18 mouse cellular contexts compared by ENCODE assay signal in genomic region chr16:24930070-24930469, GRCm38 (mm10).
"Had no signal": no experiment of that assay in that cellular context is flagged by ENCODE, and none has a peak within 500 bp of the region (broad histone marks: within the 10 kb centered on the region; RNA-seq: fewer than 3 reads in every experiment).

No protein-coding gene starts in this region.

- H3K9me3 ChIP-seq: megakaryocyte, embryonic 14.5 days; midbrain, embryonic 13.5 days; midbrain, embryonic 15.5 days; neural tube, embryonic 12.5 days; stomach, embryonic 15.5 days had no signal

- DNase-seq: lung, adult 18-20 months; lung, embryonic 14.5 days; lung, postnatal 10 days; lung, postnatal 4 days; retina, postnatal 1 day; right cerebral cortex, adult 18-20 months; right cerebral cortex, postnatal 14 days; thymus, adult 2 months; thymus, postnatal 25 days; thymus, postnatal 4 days had no signal

- H3K4me1 ChIP-seq: midbrain, embryonic 13.5 days; midbrain, embryonic 15.5 days; neural tube, embryonic 12.5 days; stomach, embryonic 15.5 days had no signal

- H3K4me2 ChIP-seq: lung, embryonic 14.5 days; midbrain, embryonic 11.5 days; midbrain, embryonic 13.5 days; midbrain, embryonic 15.5 days; neural tube, embryonic 12.5 days; stomach, embryonic 15.5 days had no signal

- H3K9ac ChIP-seq: liver, embryonic 14.5 days; lung, embryonic 14.5 days; midbrain, embryonic 13.5 days; midbrain, embryonic 15.5 days; neural tube, embryonic 12.5 days; stomach, embryonic 15.5 days had no signal

- H3K36me3 ChIP-seq: midbrain, embryonic 13.5 days; midbrain, embryonic 15.5 days; neural tube, embryonic 12.5 days; stomach, embryonic 15.5 days had no signal

- H3K4me3 ChIP-seq: megakaryocyte, embryonic 14.5 days; midbrain, embryonic 13.5 days; midbrain, embryonic 15.5 days; neural tube, embryonic 12.5 days; stomach, embryonic 15.5 days had no signal

- H3K27ac ChIP-seq: liver, embryonic 14.5 days; midbrain, embryonic 13.5 days; midbrain, embryonic 15.5 days; neural tube, embryonic 12.5 days; stomach, embryonic 15.5 days; stomach, postnatal 0 days had no signal

- H3K27me3 ChIP-seq: megakaryocyte, embryonic 14.5 days; midbrain, embryonic 13.5 days; midbrain, embryonic 15.5 days; neural tube, embryonic 12.5 days; stomach, embryonic 15.5 days had no signal
